Mouse (Mus musculus) heart, adult 8-10 months (tissue): Measurements from ENCODE around the gene Olfr1136. TPM values are rescaled to one million over a fixed set of nuclear protein-coding genes. Genes with fewer than 3 reads are reported as not detected.

Experiments used
- DNase-seq: peaks from one replicate; pipeline ENCODE4 v3.0.0; 2022; ENCODE audit warnings: low spot score
- total RNA-seq, 4 experiments: library from RNA; stranded (reverse); gene quantifications; 2 replicates each; pipeline ENCODE4 v1.2.4; 2022

Olfr1136 gene
- not detected for total RNA-seq

GRCm38 (mm10) chr2:87693847-87694246 lies at the start of gene Olfr1136:
Gene Olfr1136 (minus strand): TSS chr2:87693947.
- DNase-seq: no peak

DNA sequence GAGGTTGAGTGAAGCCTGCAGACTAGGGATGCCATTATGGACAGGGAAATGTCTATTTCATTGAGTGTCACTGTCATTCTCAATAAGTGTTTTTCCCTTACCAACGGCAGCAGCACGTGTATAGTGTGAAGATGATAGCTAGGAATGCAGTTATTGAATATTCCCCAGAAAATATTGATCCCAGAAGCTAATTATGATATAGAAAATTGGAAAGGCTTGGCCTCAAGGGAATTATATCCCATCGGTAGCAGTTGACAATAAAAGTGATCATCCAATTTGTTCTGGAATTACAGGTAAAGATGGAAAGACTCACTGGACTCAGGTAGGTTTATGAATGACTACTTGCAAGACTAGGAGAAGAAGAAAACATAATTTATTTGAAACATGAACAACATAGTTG lies 49.7 kb upstream of the Olfr1136 start, which contains the start of gene Olfr1140:
TSS of gene Olfr1140 (plus strand) at position 301 of the 400 bp plus-strand sequence.
- no peak for DNase-seq

DNA sequence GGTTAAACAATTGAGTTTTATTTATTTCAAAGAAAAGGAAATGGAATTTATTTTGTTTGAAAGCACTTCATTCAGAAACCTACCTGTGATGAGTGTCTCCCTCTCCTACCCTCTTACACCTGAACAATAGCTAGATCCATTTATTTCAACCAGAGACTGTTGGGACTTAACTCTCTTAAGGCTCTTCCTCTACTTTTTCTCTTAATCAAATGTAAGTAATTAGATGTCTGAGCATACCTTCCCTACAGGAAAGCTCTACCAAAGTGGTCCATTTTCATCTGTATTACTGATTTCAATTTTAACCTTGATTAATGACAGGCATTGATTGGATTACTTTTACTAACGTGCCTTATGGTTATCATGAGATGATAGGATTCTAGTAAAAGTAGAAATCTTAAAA lies 46.1 kb upstream of the Olfr1136 start, which contains the start of gene Olfr1138:
TSS of gene Olfr1138 (minus strand) at position 101 of the 400 bp plus-strand sequence.
- no peak for DNase-seq

DNA sequence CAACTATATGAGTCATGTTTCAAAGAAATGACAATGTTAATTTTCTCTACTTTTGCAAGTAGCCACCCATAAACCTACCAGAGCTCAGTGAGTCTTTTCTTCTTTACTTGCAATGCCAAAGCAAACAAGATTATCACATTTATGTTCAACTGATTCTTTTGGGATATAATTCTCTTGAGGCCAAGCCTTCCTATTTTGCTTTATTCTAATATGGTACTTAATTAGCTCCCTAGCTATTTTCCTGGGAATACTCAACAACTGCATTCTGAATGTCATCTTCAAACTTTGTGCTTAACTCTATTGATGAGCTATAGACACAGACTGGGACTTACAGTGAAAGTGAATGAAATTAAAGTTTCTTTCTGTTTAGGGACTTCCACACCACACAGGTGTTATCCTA lies 19.3 kb upstream of the Olfr1136 start, which contains the start of gene Olfr1137:
TSS of gene Olfr1137 (minus strand) at position 101 of the 400 bp plus-strand sequence.
- no peak for DNase-seq

- DNase-seq: no peak
Observed at GRCm38 (mm10) chr2:87673564-87673963, 20.2 kb downstream of the Olfr1136 start, which contains the start of gene Olfr1135. Gene Olfr1135 (minus strand): TSS chr2:87673664.

GRCm38 (mm10) chr2:87658360-87658759 lies 35.4 kb downstream of the Olfr1136 start, which contains the start of gene Olfr1134:
Gene Olfr1134 (minus strand): TSS chr2:87658460.
- no peak for DNase-seq

GRCm38 (mm10) chr2:87647274-87647673 lies 46.5 kb downstream of the Olfr1136 start, which contains the start of gene Olfr1133:
Gene Olfr1133 (minus strand): TSS chr2:87647374.
- no peak for DNase-seq

Other genes with a start within 250 kb of the Olfr1136 start
- gene Olfr1126, start 240.0 kb downstream of the Olfr1136 start, total RNA-seq: not detected
- gene Pramel7, start 196.9 kb downstream of the Olfr1136 start, total RNA-seq: not detected
- not detected for gene Pramel6, start 187.4 kb downstream of the Olfr1136 start, total RNA-seq
- not detected for gene Olfr153, start 162.2 kb downstream of the Olfr1136 start, total RNA-seq
- gene Olfr1128, start 148.4 kb downstream of the Olfr1136 start, total RNA-seq: not detected
- gene Olfr1129, start 120.0 kb downstream of the Olfr1136 start, total RNA-seq: not detected
- gene Olfr1130, start 87.7 kb downstream of the Olfr1136 start, total RNA-seq: not detected
- gene Olfr1131, start 66.8 kb downstream of the Olfr1136 start, total RNA-seq: not detected
- gene Olfr1132, start 56.4 kb downstream of the Olfr1136 start, total RNA-seq: not detected
- not detected for gene Olfr1133, start 46.6 kb downstream of the Olfr1136 start, total RNA-seq
- not detected for gene Olfr1134, start 35.5 kb downstream of the Olfr1136 start, total RNA-seq
- gene Olfr1135, start 20.3 kb downstream of the Olfr1136 start, total RNA-seq: not detected
- not detected for gene Olfr1137, start 19.2 kb upstream of the Olfr1136 start, total RNA-seq
- gene Olfr1138, start 46.0 kb upstream of the Olfr1136 start, total RNA-seq: not detected
- not detected for gene Olfr1140, start 49.8 kb upstream of the Olfr1136 start, total RNA-seq
- gene Olfr1141, start 60.0 kb upstream of the Olfr1136 start, total RNA-seq: not detected
- not detected for gene Olfr152, start 85.5 kb upstream of the Olfr1136 start, total RNA-seq
- not detected for gene Olfr1143, start 106.6 kb upstream of the Olfr1136 start, total RNA-seq
- not detected for gene Olfr1145, start 115.9 kb upstream of the Olfr1136 start, total RNA-seq
- gene Olfr1148, start 136.6 kb upstream of the Olfr1136 start, total RNA-seq: not detected
- gene Olfr1150-ps1, start 150.0 kb upstream of the Olfr1136 start, total RNA-seq: not detected
- gene Olfr1151, start 161.9 kb upstream of the Olfr1136 start, total RNA-seq: not detected
- gene Olfr1152, start 172.5 kb upstream of the Olfr1136 start, total RNA-seq: not detected
- gene Olfr1153, start 201.0 kb upstream of the Olfr1136 start, total RNA-seq: not detected
- not detected for gene Olfr1154, start 211.2 kb upstream of the Olfr1136 start, total RNA-seq